Mouse (Mus musculus) liver, adult 2 months (tissue): Measurements from ENCODE around the gene Sult2a4.
"Not testable (repeated sequence)": the region's sequence is repeated elsewhere in the genome, so short reads cannot be mapped to it uniquely, and the experiment has no call there.

ENCODE experiments used
- CTCF ChIP-seq: fragments of 200-500 bp; IDR thresholded peaks from 2 replicates; pipeline ENCODE4 v1.5.1; 2011; ENCODE audit warnings: low read depth, low read length, control low read depth
- POLR2A ChIP-seq: fragments of 200-500 bp; IDR thresholded peaks from 2 replicates; pipeline ENCODE4 v1.6.1; 2011; ENCODE audit warnings: low read length, control low read depth; ENCODE audit not compliant: insufficient read depth; ENCODE audit errors: extremely low read depth

GRCm38 (mm10) chr7:14010686-14011085, 21.3 kb upstream of the Sult2a4 start:
- TF ChIP-seq POLR2A, CTCF: not testable (repeated sequence)
